Mouse (Mus musculus) embryonic stem cell, embryonic (primary cell): ENCODE measurements around the gene Taf5l.

ENCODE experiments used
- CTCF ChIA-PET, 4 experiments: fragments of 300-600 bp in 2 of 4; fragments of 350-600 bp in 2 of 4; sonication (Branson Sonifier 250); formaldehyde crosslinking; loops; one replicate each; lab custom pipeline; 2022; ENCODE audit warnings: inconsistent platforms in 2 of 4; lab: Charles Lee
- POLR2A ChIA-PET, 4 experiments: fragments of 300-600 bp in 2 of 4; fragments of 350-600 bp in 2 of 4; sonication (Branson Sonifier 250); formaldehyde crosslinking; loops; one replicate each; lab custom pipeline; 2022; ENCODE audit warnings: antibody characterized with exemption in 4 of 4, inconsistent platforms in 1 of 4; lab: Charles Lee

The Taf5l gene

DNA sequence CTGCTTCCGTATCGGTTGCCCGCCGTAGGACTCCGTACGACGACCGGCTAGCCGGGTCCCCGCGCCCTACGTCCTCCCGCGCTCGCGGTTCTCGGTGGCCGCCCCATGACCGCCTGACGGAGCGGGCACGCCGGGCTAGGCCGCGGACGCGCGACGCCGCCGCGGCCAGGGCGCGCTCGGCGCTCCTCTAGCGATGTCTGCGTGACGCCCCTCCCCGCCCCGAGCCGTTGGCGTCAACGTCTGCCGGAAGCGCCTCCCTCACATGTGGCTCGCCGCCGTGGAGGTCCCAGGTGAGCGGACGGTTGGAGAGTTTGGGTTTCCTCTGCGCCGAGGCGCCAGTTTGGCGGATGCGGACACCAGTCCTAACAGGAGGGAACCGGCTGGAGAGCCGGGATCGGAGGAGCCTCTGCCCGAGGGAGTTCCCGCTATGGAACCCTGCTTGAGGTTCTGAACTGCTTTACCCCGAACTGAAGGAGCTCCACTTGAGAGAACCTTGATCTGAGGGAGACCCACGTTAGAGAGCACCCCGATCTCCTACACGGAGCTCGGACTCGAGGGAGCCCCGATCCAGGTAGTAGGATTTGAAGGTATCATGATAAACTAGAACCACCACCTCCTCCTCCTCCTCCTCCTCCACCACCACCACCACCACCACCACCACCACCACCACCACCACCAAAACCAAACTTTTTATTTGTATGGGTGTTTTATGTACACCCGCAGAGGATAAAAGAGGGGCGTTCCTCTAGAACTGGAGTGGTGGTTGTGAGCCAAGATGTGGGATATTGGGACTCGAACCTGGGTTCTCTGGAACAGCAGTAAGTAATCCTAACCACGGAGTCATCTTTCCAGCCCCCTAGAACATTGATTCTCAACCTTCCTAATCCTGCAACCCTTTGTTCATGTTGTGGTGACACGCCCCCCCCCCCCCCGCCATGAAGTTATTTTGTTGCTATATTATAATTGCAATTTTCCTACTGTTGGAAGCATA, at the start of gene Taf5l, which contains the start of gene Urb2:
TSS of gene Taf5l (minus strand) at position 161 of the 991 bp plus-strand sequence.
TSS of gene Urb2 (plus strand) at position 272 of the 991 bp plus-strand sequence.
- POLR2A ChIA-PET, result interaction anchor here (0.6 to 27.9 kb wide), 26 partner anchors 9 to 1439 kb away, joined by 3 to 614 read pairs (median 5); partner anchors contain the start of genes Abcb10 (in 3 of the 4) and Nup133 (in 1 of the 4)

DNA sequence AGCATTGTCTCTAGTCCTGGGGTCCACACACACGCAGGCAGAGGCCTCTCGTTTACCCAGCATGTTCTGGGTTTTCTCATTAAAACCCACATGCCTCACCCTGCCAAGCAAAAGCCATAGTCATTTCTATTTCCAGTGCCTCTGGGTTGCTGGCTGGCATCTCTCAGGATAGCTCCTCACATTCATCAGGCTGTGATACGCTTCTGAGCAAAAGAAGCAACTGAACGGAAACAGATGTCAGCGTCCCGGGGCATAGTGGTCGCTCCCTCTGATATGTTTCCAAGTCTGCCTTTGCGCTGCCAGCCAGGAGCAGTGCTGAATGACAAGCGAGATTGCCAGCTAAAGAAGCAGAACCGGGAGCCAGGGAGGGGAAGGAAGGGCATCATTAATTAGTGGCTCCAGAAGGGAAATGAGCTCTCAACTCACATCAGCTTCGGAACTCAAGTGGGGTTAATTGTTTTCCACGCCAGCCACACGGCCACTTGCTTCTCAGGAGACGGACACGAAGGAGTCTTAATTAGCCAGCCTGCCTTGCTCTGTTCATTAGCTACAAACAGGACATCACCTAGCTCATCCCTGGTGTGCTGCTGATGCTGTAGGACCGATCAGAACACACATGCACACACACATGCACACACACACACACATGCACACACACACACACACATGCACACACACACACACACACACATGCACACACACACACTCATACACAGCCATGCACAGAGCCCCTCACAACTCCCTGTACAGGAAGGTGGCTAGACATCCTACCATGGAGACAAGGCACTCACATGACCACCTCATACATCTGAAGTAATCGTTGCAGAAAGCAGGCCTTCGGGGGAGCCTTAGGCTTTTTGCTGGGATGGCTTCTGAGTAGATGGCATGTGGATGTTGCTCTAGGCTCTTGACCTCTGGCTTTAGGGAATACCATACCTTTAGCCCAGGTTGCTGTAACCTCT, 49.4 kb upstream of the Taf5l start:
- ChIA-PET POLR2A (interaction anchor here in 1 of 4 experiments (0.8 kb wide), 1 partner anchor 17 kb away, joined by 3 read pairs; no protein-coding TSS in a partner anchor), CTCF (no interaction called here)

More for the DNA sequence above, at the start of gene Taf5l, which contains the start of gene Urb2:
- CTCF ChIA-PET, result interaction anchor here in 1 of 4 experiments (1.3 kb wide), 1 partner anchor 10 kb away, joined by 3 read pairs; no protein-coding TSS in a partner anchor

DNA sequence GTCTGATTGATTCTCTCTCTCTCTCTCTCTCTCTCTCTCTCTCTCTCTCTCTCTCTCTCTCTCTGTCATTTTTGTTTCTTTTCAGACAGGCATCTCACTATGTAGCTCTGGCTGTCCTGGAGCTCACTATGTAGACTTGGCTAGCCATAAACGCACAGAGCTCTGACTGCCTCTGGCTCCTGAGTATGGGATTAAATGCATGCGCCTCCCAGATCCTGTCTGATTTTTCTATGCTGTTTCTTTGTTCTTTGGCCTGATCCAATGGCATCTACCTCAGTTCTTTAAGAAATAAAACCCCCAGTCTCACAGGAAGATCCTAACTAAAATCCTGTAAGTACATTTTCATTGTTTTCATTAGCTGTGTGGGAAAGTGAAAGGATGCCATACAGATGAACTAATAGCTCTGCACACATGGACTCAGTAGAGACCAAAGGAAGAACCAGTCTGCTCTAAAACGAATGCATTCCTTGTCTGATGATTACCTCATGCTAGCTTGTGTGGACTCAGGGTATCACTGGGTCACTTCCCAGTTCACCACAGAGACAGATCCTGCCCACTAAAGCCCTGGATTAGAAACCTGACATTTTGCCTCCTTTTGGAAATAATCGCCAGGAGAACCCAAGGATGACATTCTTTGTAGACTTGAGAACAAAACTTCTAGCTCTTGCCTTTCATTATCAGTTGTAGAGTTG, 46.0 kb upstream of the Taf5l start:
- ChIA-PET POLR2A (interaction anchor here (0.5 to 0.6 kb wide), 5 partner anchors 173 to 310 kb away, joined by 3 to 5 read pairs (median 3); no protein-coding TSS in a partner anchor), CTCF (interaction anchor here (0.5 to 1.2 kb wide), 7 partner anchors 11 to 282 kb away, joined by 3 to 5 read pairs (median 3); no protein-coding TSS in a partner anchor)

DNA sequence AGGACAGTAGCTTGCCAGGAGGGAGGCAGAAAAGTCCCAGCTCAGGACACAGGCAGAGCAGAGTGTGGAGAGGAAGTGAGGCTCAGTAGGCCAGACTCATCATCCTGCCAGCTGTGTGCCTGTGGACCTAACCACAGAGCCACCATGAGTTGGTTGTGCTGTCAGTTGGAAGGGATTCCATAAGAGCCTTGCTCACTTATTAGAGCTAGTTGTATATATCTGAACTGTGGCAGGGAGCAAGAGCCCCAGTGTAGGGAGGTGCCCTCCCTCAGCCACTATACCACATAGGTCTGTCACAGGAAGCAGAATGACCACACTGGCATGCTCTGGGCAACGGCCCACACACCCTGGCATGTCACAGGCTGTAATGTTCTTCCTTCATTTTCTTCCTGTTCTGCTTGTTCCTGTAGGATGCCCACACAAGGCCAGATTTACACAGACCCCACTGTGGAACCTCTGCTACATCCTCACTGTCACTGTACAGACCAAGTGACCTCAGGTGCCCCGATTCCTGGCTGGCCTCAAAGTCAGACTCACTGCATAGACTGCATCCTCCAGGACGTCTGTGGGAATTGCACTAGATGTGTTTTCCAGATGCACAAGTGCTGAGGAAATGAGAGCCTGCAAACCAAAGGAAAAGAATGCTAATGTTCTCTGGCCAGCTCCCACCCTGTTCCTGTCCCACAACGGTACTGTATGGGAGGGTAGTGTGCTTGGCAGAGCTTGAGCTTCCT, 45.3 kb upstream of the Taf5l start:
- CTCF ChIA-PET, result interaction anchor here (0.5 to 1.2 kb wide), 6 partner anchors 10 to 283 kb away, joined by 3 to 5 read pairs (median 3); no protein-coding TSS in a partner anchor
- POLR2A ChIA-PET, result interaction anchor here (0.6 to 1.1 kb wide), 5 partner anchors 174 to 310 kb away, joined by 3 to 5 read pairs (median 3); no protein-coding TSS in a partner anchor

DNA sequence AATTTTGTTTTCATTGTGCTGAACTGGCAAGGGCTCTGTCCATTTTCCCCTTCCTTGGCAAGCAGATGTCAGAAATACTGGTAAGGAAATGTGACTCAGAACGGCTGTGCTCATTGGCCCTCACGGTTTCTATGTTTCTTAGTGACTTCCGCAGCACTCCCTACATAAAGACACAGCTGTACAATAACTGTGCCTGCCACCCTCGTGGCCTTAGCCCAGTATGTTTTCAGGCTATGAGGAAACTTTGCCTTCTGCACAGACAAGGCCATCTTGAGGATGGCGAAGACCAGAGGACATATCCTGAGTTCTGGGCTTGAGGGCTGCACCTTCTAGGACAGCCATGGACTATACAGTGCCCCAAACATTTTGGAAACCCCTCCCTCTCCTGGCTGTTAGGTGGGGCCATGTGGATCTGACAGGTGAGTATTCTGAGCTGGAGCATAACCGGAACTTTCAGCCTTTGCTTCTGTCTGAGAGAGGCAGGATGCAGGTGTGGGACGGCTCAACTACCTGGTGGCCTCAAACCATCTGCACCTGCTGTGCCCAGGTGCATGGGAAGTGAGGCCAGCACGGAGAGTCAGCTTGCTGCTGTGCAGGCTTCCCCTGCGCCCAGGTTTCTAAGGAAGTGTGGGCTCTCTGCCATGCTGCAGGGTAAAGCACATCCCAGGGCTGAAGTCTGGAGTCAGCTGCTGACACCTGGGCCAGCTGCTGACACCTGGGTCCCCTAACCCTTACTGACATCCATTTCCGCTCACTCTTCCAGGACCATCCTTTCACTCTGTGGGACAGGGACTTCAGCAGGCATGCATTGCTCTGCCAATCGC, 35.8 kb upstream of the Taf5l start:
- CTCF ChIA-PET, result interaction anchor here in 3 of 4 experiments (0.5 to 1.7 kb wide), 3 partner anchors 10 to 292 kb away, joined by 3 to 6 read pairs (median 4); no protein-coding TSS in a partner anchor
- POLR2A ChIA-PET, result interaction anchor here in 1 of 4 experiments (0.7 to 1.5 kb wide), 2 partner anchors 23 to 109 kb away, joined by 3 to 4 read pairs; no protein-coding TSS in a partner anchor

DNA sequence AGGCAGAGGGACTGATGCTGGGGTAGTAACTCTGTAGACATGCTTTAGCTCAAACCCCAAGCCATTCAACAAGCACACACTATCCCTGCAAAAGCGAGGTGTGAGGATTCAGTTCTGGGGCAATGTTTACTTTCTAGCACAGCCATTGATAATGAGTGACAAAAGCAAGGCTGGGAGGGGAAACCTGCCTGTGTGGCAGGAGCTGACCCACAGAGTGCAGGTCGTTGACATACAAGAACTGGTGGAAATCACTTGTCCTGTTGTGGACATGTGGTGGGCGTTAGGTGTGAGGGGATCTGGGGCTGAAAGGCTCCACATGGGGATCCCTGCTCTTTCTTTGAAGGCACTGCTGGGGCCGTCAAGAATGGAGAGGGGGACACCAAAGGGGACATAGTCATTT, 31.4 kb upstream of the Taf5l start:
- CTCF ChIA-PET, result interaction anchor here in 3 of 4 experiments (0.7 to 1.7 kb wide), 10 partner anchors 262 to 555 kb away, joined by 3 to 7 read pairs (median 3); no protein-coding TSS in a partner anchor
- POLR2A ChIA-PET, result interaction anchor here in 1 of 4 experiments (0.8 to 1.3 kb wide), 4 partner anchors 9 to 264 kb away, joined by 3 to 5 read pairs (median 4); no protein-coding TSS in a partner anchor

DNA sequence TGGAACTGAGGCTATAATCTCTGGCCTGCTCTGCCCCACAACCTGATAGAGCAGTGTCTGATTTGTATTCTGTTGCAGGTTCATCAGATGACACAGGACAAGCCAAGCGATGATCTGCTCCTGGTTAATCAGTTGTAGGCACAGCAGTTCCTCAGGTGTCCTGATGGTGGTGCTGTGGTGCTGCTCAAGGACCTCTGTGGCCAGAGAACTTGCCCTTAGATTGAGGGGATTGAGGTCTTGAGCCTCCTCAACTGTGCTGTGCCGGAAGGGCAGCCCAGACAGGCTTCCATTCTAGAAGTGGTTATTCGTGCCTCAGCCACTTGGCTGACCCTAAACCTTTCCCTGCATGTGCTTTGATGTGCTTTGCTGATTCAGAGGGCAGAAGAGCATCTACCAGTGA, 30.9 kb upstream of the Taf5l start:
- POLR2A ChIA-PET, result interaction anchor here in 1 of 4 experiments (0.8 to 1.3 kb wide), 2 partner anchors 152 to 264 kb away, joined by 3 to 4 read pairs; no protein-coding TSS in a partner anchor
- CTCF ChIA-PET, result interaction anchor here in 3 of 4 experiments (1.3 to 1.7 kb wide), 3 partner anchors 263 to 295 kb away, joined by 3 to 5 read pairs (median 3); no protein-coding TSS in a partner anchor

- CTCF ChIA-PET, result interaction anchor here in 1 of 4 experiments (0.9 kb wide), 1 partner anchor 228 kb away, joined by 3 read pairs; no protein-coding TSS in a partner anchor
- POLR2A ChIA-PET, result interaction anchor here in 2 of 4 experiments (1.1 to 2.1 kb wide), 5 partner anchors 16 to 68 kb away, joined by 3 to 6 read pairs (median 3); no protein-coding TSS in a partner anchor
These were observed 24.7 kb upstream of the Taf5l start for GRCm38 (mm10) chr8:124045856-124046255.

GRCm38 (mm10) chr8:124044931-124045330, 23.7 kb upstream of the Taf5l start:
- ChIA-PET CTCF (interaction anchor here in 1 of 4 experiments (0.9 kb wide), 1 partner anchor 228 kb away, joined by 3 read pairs; no protein-coding TSS in a partner anchor), POLR2A (interaction anchor here in 2 of 4 experiments (0.8 to 1.6 kb wide), 4 partner anchors 15 to 69 kb away, joined by 3 to 6 read pairs (median 3); no protein-coding TSS in a partner anchor)

DNA sequence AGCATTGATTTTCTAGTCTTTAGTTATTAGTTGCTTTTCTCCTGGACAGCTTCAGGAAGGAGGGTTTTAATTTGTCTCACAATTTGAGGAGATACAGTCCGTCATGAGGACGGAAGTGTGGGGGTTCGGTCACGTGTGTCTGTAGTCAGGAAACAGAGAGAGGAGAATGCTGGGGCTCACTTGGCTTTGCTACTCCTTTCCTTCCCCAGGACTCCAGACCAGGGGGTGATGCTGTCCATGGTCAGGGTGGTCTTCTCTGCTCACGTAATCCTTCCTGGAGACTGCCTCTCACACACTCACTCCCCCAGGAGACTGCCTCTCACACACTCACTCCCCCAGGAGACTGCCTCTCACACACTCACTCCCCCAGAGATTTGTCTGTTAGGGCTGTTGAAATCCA, 23.2 kb upstream of the Taf5l start:
- ChIA-PET CTCF (interaction anchor here in 1 of 4 experiments (1.1 kb wide), 1 partner anchor 18 kb away, joined by 3 read pairs; no protein-coding TSS in a partner anchor), POLR2A (interaction anchor here in 2 of 4 experiments (0.7 to 1.6 kb wide), 3 partner anchors 14 to 318 kb away, joined by 3 to 6 read pairs (median 3); no protein-coding TSS in a partner anchor)

DNA sequence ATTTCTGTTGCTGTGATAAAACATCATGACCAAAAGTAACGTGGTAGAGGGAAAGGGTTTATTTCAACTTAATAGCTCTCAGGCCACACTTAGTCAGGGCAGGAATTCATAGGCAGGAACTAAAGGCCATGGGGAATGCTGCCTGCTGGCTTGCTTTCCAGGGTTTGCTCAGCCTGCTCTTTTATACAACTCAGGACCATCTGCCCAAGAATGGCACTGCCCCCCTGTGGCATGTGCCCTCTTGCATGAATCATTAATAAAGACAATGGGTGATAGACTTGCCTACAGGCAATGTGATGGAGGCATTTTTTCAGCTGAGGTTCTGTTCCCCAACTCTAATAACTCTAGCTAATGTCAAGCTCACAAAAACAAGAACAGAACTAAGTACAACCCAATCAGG, 21.0 kb upstream of the Taf5l start:
- POLR2A ChIA-PET, result interaction anchor here in 2 of 4 experiments (1.0 to 2.3 kb wide), 6 partner anchors 8 to 60 kb away, joined by 3 to 9 read pairs (median 4); no protein-coding TSS in a partner anchor
- CTCF ChIA-PET, result no interaction called here

- ChIA-PET CTCF (no interaction called here), POLR2A (interaction anchor here in 2 of 4 experiments (0.9 to 1.9 kb wide), 8 partner anchors 9 to 63 kb away, joined by 3 to 7 read pairs (median 3); no protein-coding TSS in a partner anchor)
These were observed 18.2 kb upstream of the Taf5l start for GRCm38 (mm10) chr8:124039351-124039750.

GRCm38 (mm10) chr8:124038121-124038520, 16.9 kb upstream of the Taf5l start:
- CTCF ChIA-PET, result no interaction called here

DNA sequence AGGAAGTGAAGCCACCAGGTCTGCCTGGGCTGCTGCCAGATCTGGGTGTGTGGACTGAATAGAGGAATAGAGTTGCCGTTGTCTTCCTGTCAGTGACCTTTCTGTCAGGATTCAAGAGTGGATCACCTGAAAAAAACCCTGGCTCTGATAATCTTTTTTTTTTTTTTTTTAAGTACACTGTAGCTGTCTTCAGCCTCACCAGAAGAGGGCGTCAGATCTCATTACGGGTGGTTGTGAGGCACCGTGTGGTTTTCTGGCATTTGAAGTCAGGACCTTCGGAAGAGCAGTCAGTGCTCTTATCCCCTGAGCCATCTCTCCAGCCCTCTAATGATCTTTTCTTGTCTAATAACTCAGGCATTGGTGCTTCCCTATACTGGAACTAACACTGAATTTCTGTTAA, 12.2 kb upstream of the Taf5l start:
- POLR2A ChIA-PET, result interaction anchor here (0.5 to 27.9 kb wide), 11 partner anchors 9 to 644 kb away, joined by 3 to 614 read pairs (median 5); partner anchors contain the start of genes Abcb10 (in 1 of the 4), Taf5l (in 1 of the 4) and Urb2 (in 1 of the 4)
- CTCF ChIA-PET, result interaction anchor here (0.5 to 1.2 kb wide), 11 partner anchors 8 to 1262 kb away, joined by 3 to 5 read pairs (median 3); no protein-coding TSS in a partner anchor

More at GRCm38 (mm10) chr8:124038121-124038520, 16.9 kb upstream of the Taf5l start:
- POLR2A ChIA-PET, result interaction anchor here in 2 of 4 experiments (0.7 to 1.9 kb wide), 5 partner anchors 9 to 89 kb away, joined by 3 to 7 read pairs (median 4); partner anchors contain the start of gene Nup133 (in 1 of the 2)
